Mouse (Mus musculus) granulocyte monocyte progenitor cell, adult 5-6 weeks (primary cell): ENCODE data around the gene B3galt5. TPM values are rescaled to one million over a fixed set of nuclear protein-coding genes. Genes with fewer than 3 reads are reported as not detected.

Source experiments
- ATAC-seq: replicated peaks from 2 replicates; pipeline ENCODE4 v1.8.0; 2016; ENCODE audit warnings: mild to moderate bottlenecking, moderate TSS enrichment, inconsistent platforms; ENCODE audit not compliant: poor library complexity, severe bottlenecking
- total RNA-seq, 2 experiments: library from RNA; stranded (forward) in 1 of 2; stranded (reverse) in 1 of 2; fragments of 200-712, 200-1000 nt in 1 of 2; fragments of >200 nt in 1 of 2; fragmentation: Nextera tagmentation in 1 of 2; gene quantifications; 2 replicates each; pipeline ENCODE4 v1.2.3; 2014 to 2017

B3galt5 gene
- total RNA-seq, 2 experiments from 2014 or later: 0.21 to 4.3 TPM

- no peak for ATAC-seq
Observed at GRCm38 (mm10) chr16:96252146-96252545, 16.5 kb downstream of the B3galt5 start.

- no peak for ATAC-seq
Observed at GRCm38 (mm10) chr16:96258429-96258828, 22.8 kb downstream of the B3galt5 start.

GRCm38 (mm10) chr16:96271736-96272135 lies 36.1 kb downstream of the B3galt5 start:
- ATAC-seq: no peak

GRCm38 (mm10) chr16:96272929-96273619 lies 37.5 kb downstream of the B3galt5 start:
- peak; percentile 94 for ATAC-seq

- no peak for ATAC-seq
Observed at GRCm38 (mm10) chr16:96276596-96276995, 41.0 kb downstream of the B3galt5 start.

- no peak for ATAC-seq
Observed at GRCm38 (mm10) chr16:96278491-96279224, 43.1 kb downstream of the B3galt5 start.

- peak; percentile 72 for ATAC-seq
Observed at GRCm38 (mm10) chr16:96280719-96281605, 45.4 kb downstream of the B3galt5 start.

- ATAC-seq: no peak
Observed at GRCm38 (mm10) chr16:96282566-96282965, 47.0 kb downstream of the B3galt5 start.

- peak; percentile 93 for ATAC-seq
Observed at GRCm38 (mm10) chr16:96291885-96292284, 56.3 kb downstream of the B3galt5 start.

- ATAC-seq: peak; percentile 59
Observed at GRCm38 (mm10) chr16:96292530-96293173, 57.1 kb downstream of the B3galt5 start.

GRCm38 (mm10) chr16:96298075-96298474 lies 62.5 kb downstream of the B3galt5 start:
- ATAC-seq: no peak

GRCm38 (mm10) chr16:96298574-96298973 lies 63.0 kb downstream of the B3galt5 start:
- ATAC-seq: no peak

GRCm38 (mm10) chr16:96303356-96303755 lies 67.8 kb downstream of the B3galt5 start:
- no peak for ATAC-seq

- ATAC-seq: no peak
Observed at GRCm38 (mm10) chr16:96304438-96304837, 68.8 kb downstream of the B3galt5 start.

- ATAC-seq: peak; percentile 94
Observed at GRCm38 (mm10) chr16:96306905-96307304, 71.3 kb downstream of the B3galt5 start.

- ATAC-seq: no peak
Observed at GRCm38 (mm10) chr16:96317803-96318202, 82.2 kb downstream of the B3galt5 start.

GRCm38 (mm10) chr16:96322739-96323138 lies 87.1 kb downstream of the B3galt5 start:
- ATAC-seq: no peak

- no peak for ATAC-seq
Observed at GRCm38 (mm10) chr16:96323166-96323565, 87.6 kb downstream of the B3galt5 start.

GRCm38 (mm10) chr16:96326110-96326999 lies 90.8 kb downstream of the B3galt5 start:
- peak; percentile 20; the same call in 1 of the 2 replicates for ATAC-seq
